Mouse (Mus musculus): ENCODE measurements around the gene Ipo5. TPM values are rescaled to one million over a fixed set of nuclear protein-coding genes. Genes with fewer than 3 reads are reported as not detected.

The Ipo5 gene
- total and polyA plus RNA-seq, 2 experiments from 2014 or later = 58.1 to 106 TPM

- H3K4me1 ChIP-seq (ENCODE audit: insufficient read depth) = no peaks in the 10 kb centered on the region
- no peaks in the 10 kb centered on the region for H3K27me3 ChIP-seq (ENCODE audit: insufficient read depth, low read length)
- no peaks in the 10 kb centered on the region for H3K36me3 ChIP-seq (ENCODE audit: insufficient read depth)
- H3K9ac ChIP-seq = no peak overlapping the region
- H3K27ac ChIP-seq (ENCODE audit: low read depth, low read length) = no peak overlapping the region
- WGBS = 43% methylated on average over 8 of the region's 8 CpGs
- no peak overlapping the region for H3K4me2 ChIP-seq (ENCODE audit: low read depth)
- no peak for ATAC-seq
- no peak overlapping the region for H3K4me3 ChIP-seq (ENCODE audit: low read depth, low read length)
- TF ChIP-seq CTCF (IDR thresholded peaks at IDR 0.05; ENCODE audit: low read depth) = no peak
- no peak for DNase-seq
- H3K9me3 ChIP-seq (ENCODE audit: low read length) = no peaks in the 10 kb centered on the region
These were observed 49.5 kb downstream of the Ipo5 start for GRCm38 (mm10) chr14:120960551-120960950.

- H3K9me3 ChIP-seq (ENCODE audit: low read length) = no peaks in the 10 kb centered on the region
- no peaks in the 10 kb centered on the region for H3K36me3 ChIP-seq (ENCODE audit: insufficient read depth)
- H3K9ac ChIP-seq = no peak overlapping the region
- no peak for ATAC-seq
- no peak for TF ChIP-seq CTCF (IDR thresholded peaks at IDR 0.05; ENCODE audit: low read depth)
- WGBS = 16% methylated on average over 5 of the region's 5 CpGs
- no peak overlapping the region for H3K4me2 ChIP-seq (ENCODE audit: low read depth)
- no peak overlapping the region for H3K4me3 ChIP-seq (ENCODE audit: low read depth, low read length)
- no peak overlapping the region for H3K27ac ChIP-seq (ENCODE audit: low read depth, low read length)
- H3K4me1 ChIP-seq (ENCODE audit: insufficient read depth) = no peaks in the 10 kb centered on the region
- no peaks in the 10 kb centered on the region for H3K27me3 ChIP-seq (ENCODE audit: insufficient read depth, low read length)
- DNase-seq = no peak
These were observed 50.0 kb downstream of the Ipo5 start for GRCm38 (mm10) chr14:120960991-120961390.

GRCm38 (mm10) chr14:120967072-120967471, 56.0 kb downstream of the Ipo5 start:
- H3K27ac ChIP-seq (ENCODE audit: low read depth, low read length) = no peak overlapping the region
- DNase-seq (no peak), ATAC-seq (no peak)
- 91% methylated on average over 6 of the region's 6 CpGs for WGBS
- no peak overlapping the region for H3K4me2 ChIP-seq (ENCODE audit: low read depth)
- no peak overlapping the region for H3K4me3 ChIP-seq (ENCODE audit: low read depth, low read length)
- no peaks in the 10 kb centered on the region for H3K9me3 ChIP-seq (ENCODE audit: low read length)
- no peaks in the 10 kb centered on the region for H3K36me3 ChIP-seq (ENCODE audit: insufficient read depth)
- no peaks in the 10 kb centered on the region for H3K4me1 ChIP-seq (ENCODE audit: insufficient read depth)
- H3K27me3 ChIP-seq (ENCODE audit: insufficient read depth, low read length) = no peaks in the 10 kb centered on the region
- TF ChIP-seq CTCF (IDR thresholded peaks at IDR 0.05; ENCODE audit: low read depth) = no peak
- H3K9ac ChIP-seq = no peak overlapping the region

GRCm38 (mm10) chr14:120968723-120969122, 57.7 kb downstream of the Ipo5 start:
- H3K4me1 ChIP-seq (ENCODE audit: insufficient read depth) = no peaks in the 10 kb centered on the region
- no peak overlapping the region for H3K9ac ChIP-seq
- DNase-seq (no peak), ATAC-seq (no peak)
- H3K36me3 ChIP-seq (ENCODE audit: insufficient read depth) = no peaks in the 10 kb centered on the region
- no peaks in the 10 kb centered on the region for H3K27me3 ChIP-seq (ENCODE audit: insufficient read depth, low read length)
- H3K4me3 ChIP-seq (ENCODE audit: low read depth, low read length) = no peak overlapping the region
- no peak for TF ChIP-seq CTCF (IDR thresholded peaks at IDR 0.05; ENCODE audit: low read depth)
- H3K9me3 ChIP-seq (ENCODE audit: low read length) = no peaks in the 10 kb centered on the region
- H3K27ac ChIP-seq (ENCODE audit: low read depth, low read length) = no peak overlapping the region
- no peak overlapping the region for H3K4me2 ChIP-seq (ENCODE audit: low read depth)
- 90% methylated on average over 4 of the region's 4 CpGs for WGBS

GRCm38 (mm10) chr14:120969673-120970072, 58.6 kb downstream of the Ipo5 start:
- 90% methylated on average over 3 of the region's 3 CpGs for WGBS
- Histone ChIP-seq H3K9ac (no peak overlapping the region), H3K27me3 (ENCODE audit: insufficient read depth, low read length) (no peaks in the 10 kb centered on the region), H3K4me2 (ENCODE audit: low read depth) (no peak overlapping the region), H3K27ac (ENCODE audit: low read depth, low read length) (no peak overlapping the region), H3K9me3 (ENCODE audit: low read length) (no peaks in the 10 kb centered on the region), H3K4me3 (ENCODE audit: low read depth, low read length) (no peak overlapping the region), H3K4me1 (ENCODE audit: insufficient read depth) (no peaks in the 10 kb centered on the region), H3K36me3 (ENCODE audit: insufficient read depth) (no peaks in the 10 kb centered on the region)
- no peak for DNase-seq
- TF ChIP-seq CTCF (IDR thresholded peaks at IDR 0.05; ENCODE audit: low read depth) = no peak
- ATAC-seq = no peak

- Histone ChIP-seq H3K4me1 (ENCODE audit: insufficient read depth) (no peaks in the 10 kb centered on the region), H3K27ac (ENCODE audit: low read depth, low read length) (no peak overlapping the region), H3K36me3 (ENCODE audit: insufficient read depth) (no peaks in the 10 kb centered on the region), H3K4me2 (ENCODE audit: low read depth) (no peak overlapping the region), H3K9me3 (ENCODE audit: low read length) (no peaks in the 10 kb centered on the region), H3K9ac (no peak overlapping the region), H3K27me3 (ENCODE audit: insufficient read depth, low read length) (no peaks in the 10 kb centered on the region), H3K4me3 (ENCODE audit: low read depth, low read length) (no peak overlapping the region)
- DNase-seq = no peak
- TF ChIP-seq CTCF (IDR thresholded peaks at IDR 0.05; ENCODE audit: low read depth) = peak; percentile 45; the same call in 1 of the 2 replicates
- 86% methylated on average over 8 of the region's 8 CpGs for WGBS
- no peak for ATAC-seq
These were observed 59.6 kb downstream of the Ipo5 start for GRCm38 (mm10) chr14:120970637-120971036.

- ATAC-seq (no peak), DNase-seq (no peak)
- Histone ChIP-seq H3K36me3 (ENCODE audit: insufficient read depth) (no peaks in the 10 kb centered on the region), H3K9ac (no peak overlapping the region), H3K9me3 (ENCODE audit: low read length) (no peaks in the 10 kb centered on the region), H3K27me3 (ENCODE audit: insufficient read depth, low read length) (no peaks in the 10 kb centered on the region), H3K4me3 (ENCODE audit: low read depth, low read length) (no peak overlapping the region), H3K27ac (ENCODE audit: low read depth, low read length) (no peak overlapping the region), H3K4me1 (ENCODE audit: insufficient read depth) (no peaks in the 10 kb centered on the region), H3K4me2 (ENCODE audit: low read depth) (no peak overlapping the region)
- TF ChIP-seq CTCF (IDR thresholded peaks at IDR 0.05; ENCODE audit: low read depth) = peak; percentile 34; the same call in 1 of the 2 replicates
- WGBS = 70% methylated on average over 6 of the region's 6 CpGs
These were observed 60.3 kb downstream of the Ipo5 start for GRCm38 (mm10) chr14:120971313-120971712.

- WGBS = 44% methylated on average over 3 of the region's 3 CpGs
- Histone ChIP-seq H3K9me3 (ENCODE audit: low read length) (no peaks in the 10 kb centered on the region), H3K27ac (ENCODE audit: low read depth, low read length) (no peak overlapping the region), H3K4me1 (ENCODE audit: insufficient read depth) (no peaks in the 10 kb centered on the region), H3K9ac (no peak overlapping the region), H3K27me3 (ENCODE audit: insufficient read depth, low read length) (no peaks in the 10 kb centered on the region), H3K4me2 (ENCODE audit: low read depth) (no peak overlapping the region), H3K36me3 (ENCODE audit: insufficient read depth) (no peaks in the 10 kb centered on the region), H3K4me3 (ENCODE audit: low read depth, low read length) (no peak overlapping the region)
- TF ChIP-seq CTCF (IDR thresholded peaks at IDR 0.05; ENCODE audit: low read depth) = peak; percentile 81
- DNase-seq (peak; percentile 69), ATAC-seq (peak; percentile 56)
These were observed 68.5 kb downstream of the Ipo5 start for GRCm38 (mm10) chr14:120979559-120979958.
